Mouse (Mus musculus) heart, adult 2 months (tissue): ENCODE data around the gene Myocos.

ENCODE experiments used
- CTCF ChIP-seq: fragments of 200-600 bp; IDR thresholded peaks from 2 replicates; pipeline ENCODE4 v1.8.1; 2022; ENCODE audit warnings: antibody characterized with exemption, mild to moderate bottlenecking, moderate library complexity
- EP300 ChIP-seq: fragments of 200-500 bp; IDR thresholded peaks from 2 replicates; pipeline ENCODE4 v1.6.1; 2011; ENCODE audit warnings: low read depth, low read length, control low read depth; ENCODE audit not compliant: insufficient read depth
- POLR2A ChIP-seq: fragments of 200-500 bp; IDR thresholded peaks from 2 replicates; pipeline ENCODE4 v1.6.1; 2011; ENCODE audit warnings: mild to moderate bottlenecking, low read depth, low read length, control low read depth; ENCODE audit not compliant: insufficient read depth

GRCm38 (mm10) chr1:162636516-162636915 lies 21.5 kb downstream of the Myocos start:
- no peak for TF ChIP-seq CTCF
- TF ChIP-seq EP300, result no peak
- no peak for TF ChIP-seq POLR2A
